Mouse (Mus musculus) CH12.LX (cell line): Measurements from ENCODE around the gene Cryl1. TPM values are rescaled to one million over a fixed set of nuclear protein-coding genes. Genes with fewer than 3 reads are reported as not detected.
A peak's percentile ranks its signal among the peaks of the same experiment; 100 is the strongest.

Source experiments
- DNase-seq: peaks from one replicate; pipeline ENCODE4 v3.0.0-alpha.2; 2013; ENCODE audit errors: extremely low read depth
- H3K27ac ChIP-seq: 2 replicates; pipeline ENCODE4 v1.5.1; 2012; ENCODE audit warnings: low read depth, mild to moderate bottlenecking, control low read depth, moderate library complexity; ENCODE audit not compliant: insufficient read depth
- H3K27me3 ChIP-seq: replicated peaks from 2 replicates; pipeline ENCODE3; 2012; ENCODE audit warnings: inconsistent platforms
- H3K36me3 ChIP-seq, 2 experiments: replicated peaks in 1 of 2; 2 replicates each; pipeline versions ENCODE3 to v1.6.1; 2012; ENCODE audit warnings: inconsistent platforms in 1 of 2, low read length in 1 of 2, mild to moderate bottlenecking in 1 of 2, mixed read lengths in 1 of 2, moderate library complexity in 1 of 2; ENCODE audit not compliant: control insufficient read depth in 1 of 2, insufficient read depth in 1 of 2
- H3K4me1 ChIP-seq, 2 experiments: 2 replicates each; pipeline ENCODE4 v1.6.1; 2012; ENCODE audit warnings: inconsistent platforms in 1 of 2, moderate library complexity in 1 of 2; ENCODE audit not compliant: insufficient read depth in 2 of 2, control insufficient read depth in 1 of 2
- H3K4me2 ChIP-seq: 2 replicates; pipeline ENCODE4 v1.6.1; 2012; ENCODE audit warnings: low read depth, mild to moderate bottlenecking, control low read depth; ENCODE audit not compliant: poor library complexity, insufficient read depth, severe bottlenecking
- H3K4me3 ChIP-seq, 3 experiments: fragments of 150-350 bp in 1 of 3; sonication (generic) in 1 of 3; replicated peaks in 1 of 3; 2 replicates each; pipeline versions ENCODE3 to v1.5.1; 2011 to 2012; ENCODE audit warnings: low read depth in 2 of 3, low read length in 2 of 3, mild to moderate bottlenecking in 2 of 3, moderate library complexity in 2 of 3, control low read depth in 1 of 3, improper control_type of control experiment in 1 of 3, inconsistent platforms in 1 of 3, mixed read lengths in 1 of 3; ENCODE audit not compliant: poor library complexity in 1 of 3
- H3K79me2 ChIP-seq: replicated peaks from 2 replicates; pipeline ENCODE4 v1.6.1; 2012; ENCODE audit warnings: mild to moderate bottlenecking, moderate library complexity; ENCODE audit not compliant: control insufficient read depth, poor library complexity, insufficient read depth, severe bottlenecking; ENCODE audit errors: extremely low read depth
- H3K9ac ChIP-seq: 2 replicates; pipeline ENCODE4 v1.6.1; 2012; ENCODE audit warnings: low read depth, mild to moderate bottlenecking, control low read depth, moderate library complexity; ENCODE audit not compliant: insufficient read depth
- H3K9me3 ChIP-seq: replicated peaks from 2 replicates; pipeline ENCODE3; 2012; ENCODE audit warnings: low read length, inconsistent platforms, mixed read lengths
- BHLHE40 ChIP-seq: IDR thresholded peaks from 2 replicates; pipeline ENCODE4 v1.6.1; 2011; ENCODE audit warnings: mild to moderate bottlenecking, low read depth, low read length, improper control_type of control experiment
- CHD1 ChIP-seq: IDR thresholded peaks from 2 replicates; pipeline ENCODE4 v1.6.1; 2012; ENCODE audit warnings: low read depth, low read length, improper control_type of control experiment, inconsistent platforms
- CTCF ChIP-seq, 2 experiments: IDR thresholded peaks in 1 of 2; conservative IDR thresholded peaks in 1 of 2; 2 replicates each; pipeline ENCODE4 v1.5.1; 2011 to 2012; ENCODE audit warnings: low read depth in 2 of 2, low read length in 2 of 2, improper control_type of control experiment in 1 of 2, inconsistent platforms in 1 of 2, mild to moderate bottlenecking in 1 of 2, moderate library complexity in 1 of 2
- HCFC1 ChIP-seq: IDR thresholded peaks from 2 replicates; pipeline ENCODE4 v1.6.1; 2012; ENCODE audit warnings: low read depth, mild to moderate bottlenecking, inconsistent platforms, low read length, improper control_type of control experiment
- JUN ChIP-seq: IDR thresholded peaks from 2 replicates; pipeline ENCODE4 v1.6.1; 2011; ENCODE audit warnings: low read depth, mild to moderate bottlenecking, low read length, improper control_type of control experiment, moderate library complexity; ENCODE audit not compliant: insufficient read depth
- MAFK ChIP-seq: IDR thresholded peaks from 2 replicates; pipeline ENCODE4 v1.6.1; 2011; ENCODE audit warnings: low read length, improper control_type of control experiment; ENCODE audit not compliant: insufficient replicate concordance
- MAZ ChIP-seq: IDR thresholded peaks from 2 replicates; pipeline ENCODE4 v1.6.1; 2012; ENCODE audit warnings: low read depth, mild to moderate bottlenecking, inconsistent platforms, low read length, improper control_type of control experiment, moderate library complexity
- PAX5 ChIP-seq: IDR thresholded peaks from 2 replicates; pipeline ENCODE4 v1.6.1; 2012; ENCODE audit warnings: low read length, inconsistent platforms, mixed read lengths
- UBTF ChIP-seq: IDR thresholded peaks from 2 replicates; pipeline ENCODE4 v1.6.1; 2012; ENCODE audit warnings: low read depth, mild to moderate bottlenecking, inconsistent platforms, low read length, improper control_type of control experiment, moderate library complexity
- USF2 ChIP-seq: conservative IDR thresholded peaks from 2 replicates; pipeline ENCODE4 v1.6.1; 2011; ENCODE audit warnings: low read depth, low read length, improper control_type of control experiment
- ZC3H11A ChIP-seq: IDR thresholded peaks from 2 replicates; pipeline ENCODE4 v1.6.1; 2012; ENCODE audit warnings: low read depth, mild to moderate bottlenecking, inconsistent platforms, low read length, improper control_type of control experiment
- ZKSCAN1 ChIP-seq: IDR thresholded peaks from 2 replicates; pipeline ENCODE4 v1.6.1; 2012; ENCODE audit warnings: low read depth, inconsistent platforms, low read length, improper control_type of control experiment, borderline replicate concordance
- ZMIZ1 ChIP-seq: IDR thresholded peaks from 2 replicates; pipeline ENCODE4 v1.6.1; 2012; ENCODE audit warnings: low read depth, mild to moderate bottlenecking, inconsistent platforms, low read length, improper control_type of control experiment
- ZNF384 ChIP-seq: IDR thresholded peaks from 2 replicates; pipeline ENCODE4 v1.6.1; 2012; ENCODE audit warnings: low read depth, low read length, improper control_type of control experiment, inconsistent platforms
- dilution Hi-C: fragments of 300-500 bp; cut with MboI; formaldehyde crosslinking; loops from 2 replicates; pipeline ENCODE4 v1.14.3; 2020; ENCODE audit warnings: low sequenced_read_pairs; ENCODE audit not compliant: extremely low pct_unique_long_range_greater_than_20kb, extremely low pct_ligation_motif_present
- in situ Hi-C: fragments of 300-500 bp; cut with MboI; formaldehyde crosslinking; loops from 3 replicates; pipeline ENCODE4 v1.14.3; 2019; ENCODE audit warnings: low sequenced_read_pairs, low pct_ligation_motif_present, low pct_unique_long_range_greater_than_20kb, mixed read lengths
- polyA plus RNA-seq: library from polyadenylated mRNA; unstranded; fragments of >175 nt; gene quantifications from 2 replicates; pipeline ENCODE4 v1.2.1, GENCODE M21; 2012; ENCODE audit warnings: low read depth; ENCODE audit not compliant: insufficient read length
- total RNA-seq, 2 experiments: library from RNA; depleted of rRNA; stranded (reverse); fragments of 300-350 nt in 1 of 2; fragments of >200 nt in 1 of 2; gene quantifications; 2 replicates each; pipeline ENCODE4 v1.2.3; 2012 to 2014

Cryl1 gene
- total and polyA plus RNA-seq, 3 experiments, result 13.1 to 33.7 (median 31.8) TPM

DNA sequence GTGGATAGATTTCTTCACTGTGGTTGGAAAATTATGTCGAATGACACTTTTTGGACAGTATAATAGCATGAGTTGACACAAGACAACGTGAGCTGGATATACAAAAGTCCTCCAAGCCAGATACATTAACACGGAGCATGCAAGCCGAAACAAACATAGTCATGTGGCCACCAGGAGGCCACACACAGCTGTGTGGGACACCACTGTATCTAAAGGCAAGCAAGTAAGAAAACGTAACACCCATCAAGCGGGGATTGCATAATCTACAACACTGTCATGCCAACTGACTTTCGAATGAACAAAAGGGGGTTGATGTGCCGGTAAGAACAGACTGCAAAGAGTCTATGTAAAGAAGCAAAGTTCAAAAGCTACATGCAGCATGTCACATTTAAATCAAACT is 65.8 kb downstream of the Cryl1 start:
- Histone ChIP-seq H3K4me1 (peaks cover 0 to 25% of the 10 kb centered on the region in 2 experiments; a peak in 2 of 4 replicates), H3K27ac (no peak overlapping the region), H3K27me3 (no peaks in the 10 kb centered on the region), H3K79me2 (no peaks in the 10 kb centered on the region), H3K36me3 (peaks cover 0 to 11% of the 10 kb centered on the region in 2 experiments), H3K4me2 (no peak overlapping the region), H3K4me3 (no peak overlapping the region), H3K9me3 (no peaks in the 10 kb centered on the region), H3K9ac (no peak overlapping the region)
- no peak for DNase-seq
- dilution Hi-C loops, result no loop called here
- in situ Hi-C loops, result no loop called here
- 0 out of 4 replicates have a peak, but pooled peaks of 1 of the 2 experiments have one; percentile 10 for TF ChIP-seq CTCF (conservative IDR thresholded peaks at IDR 0.05 in 1 of 2, IDR thresholded peaks at IDR 0.05 in 1 of 2; ENCODE audit: low read depth in 2 of 2, low read length in 2 of 2)
- TF ChIP-seq CHD1, result no peak
- TF ChIP-seq MAFK, result no peak
- no peak for TF ChIP-seq MAZ
- TF ChIP-seq USF2, result no peak

GRCm38 (mm10) chr14:57331097-57331496 is 67.2 kb downstream of the Cryl1 start:
- dilution Hi-C loops, result no loop called here
- in situ Hi-C loops, result no loop called here

GRCm38 (mm10) chr14:57329600-57329999 is 68.7 kb downstream of the Cryl1 start:
- DNase-seq, result no peak
- Histone ChIP-seq H3K4me3 (no peak overlapping the region), H3K36me3 (peaks cover 0 to 1% of the 10 kb centered on the region in 2 experiments), H3K4me2 (no peak overlapping the region), H3K79me2 (no peaks in the 10 kb centered on the region), H3K27me3 (no peaks in the 10 kb centered on the region), H3K9me3 (no peaks in the 10 kb centered on the region), H3K9ac (no peak overlapping the region), H3K27ac (no peak overlapping the region), H3K4me1 (peaks cover 0 to 25% of the 10 kb centered on the region in 2 experiments; a peak in 2 of 4 replicates)
- in situ Hi-C loops (no loop called here), dilution Hi-C loops (no loop called here)
- TF ChIP-seq HCFC1 (no peak), CTCF (conservative IDR thresholded peaks at IDR 0.05 in 1 of 2, IDR thresholded peaks at IDR 0.05 in 1 of 2; ENCODE audit: low read depth in 2 of 2, low read length in 2 of 2) (no peak), ZKSCAN1 (no peak), ZMIZ1 (no peak), UBTF (no peak), JUN (no peak), PAX5 (no peak), ZC3H11A (no peak), BHLHE40 (no peak)
- TF ChIP-seq, all 38 proteins: peak for 0

More at GRCm38 (mm10) chr14:57331097-57331496, 67.2 kb downstream of the Cryl1 start:
- no peak for TF ChIP-seq BHLHE40
- peak; percentile 49 for TF ChIP-seq ZNF384
- TF ChIP-seq, all 38 proteins: peak for 1
- no peak overlapping the region for H3K4me3 ChIP-seq
- H3K27me3 ChIP-seq, result no peaks in the 10 kb centered on the region
- H3K27ac ChIP-seq, result no peak overlapping the region
- peaks cover 0 to 2% of the 10 kb centered on the region in 2 experiments for H3K36me3 ChIP-seq
- H3K4me1 ChIP-seq, result peaks cover 0 to 25% of the 10 kb centered on the region in 2 experiments; a peak in 2 of 4 replicates
- no peaks in the 10 kb centered on the region for H3K79me2 ChIP-seq
- no peaks in the 10 kb centered on the region for H3K9me3 ChIP-seq
- no peak overlapping the region for H3K4me2 ChIP-seq
- H3K9ac ChIP-seq, result no peak overlapping the region
- no peak for DNase-seq
